Mouse (Mus musculus) heart, adult 2 months (tissue): ENCODE data around the gene Ndufa10. TPM values are rescaled to one million over a fixed set of nuclear protein-coding genes. Genes with fewer than 3 reads are reported as not detected.

Source experiments
- DNase-seq, 2 experiments: peaks; one replicate each; pipeline ENCODE4 v3.0.0; 2021
- H3K27ac ChIP-seq: fragments of 200-600 bp; 2 replicates; pipeline ENCODE4 v1.8.1; 2022
- H3K27me3 ChIP-seq: fragments of 200-500 bp; 2 replicates; pipeline ENCODE4 v1.6.1; 2012; ENCODE audit warnings: mild to moderate bottlenecking, low read length, inconsistent platforms, mixed read lengths; ENCODE audit not compliant: control insufficient read depth, insufficient read depth
- H3K36me3 ChIP-seq: fragments of 200-500 bp; 2 replicates; pipeline ENCODE4 v1.6.1; 2012; ENCODE audit warnings: low read length, inconsistent platforms; ENCODE audit not compliant: control insufficient read depth, insufficient read depth
- H3K4me1 ChIP-seq: fragments of 200-500 bp; 2 replicates; pipeline ENCODE4 v1.6.1; 2011; ENCODE audit warnings: low read length; ENCODE audit not compliant: control insufficient read depth, insufficient read depth
- H3K4me3 ChIP-seq: fragments of 200-600 bp; 2 replicates; pipeline ENCODE4 v1.8.1; 2022
- H3K79me2 ChIP-seq: fragments of 200-500 bp; replicated peaks from 2 replicates; pipeline ENCODE4 v1.6.1; 2012; ENCODE audit warnings: mild to moderate bottlenecking, inconsistent platforms, low read length, moderate library complexity, mixed read lengths; ENCODE audit not compliant: control insufficient read depth, insufficient read depth
- H3K9ac ChIP-seq: fragments of 200-500 bp; 2 replicates; pipeline ENCODE4 v1.6.1; 2012; ENCODE audit warnings: low read depth, mild to moderate bottlenecking, control low read depth, inconsistent platforms, low read length, mixed read lengths
- CTCF ChIP-seq: fragments of 200-600 bp; IDR thresholded peaks from 2 replicates; pipeline ENCODE4 v1.8.1; 2022; ENCODE audit warnings: antibody characterized with exemption, mild to moderate bottlenecking, moderate library complexity
- EP300 ChIP-seq: fragments of 200-500 bp; IDR thresholded peaks from 2 replicates; pipeline ENCODE4 v1.6.1; 2011; ENCODE audit warnings: low read depth, low read length, control low read depth; ENCODE audit not compliant: insufficient read depth
- POLR2A ChIP-seq: fragments of 200-500 bp; IDR thresholded peaks from 2 replicates; pipeline ENCODE4 v1.6.1; 2011; ENCODE audit warnings: mild to moderate bottlenecking, low read depth, low read length, control low read depth; ENCODE audit not compliant: insufficient read depth
- WGBS: fragments of 180-500 bp; shearing (Covaris S2); methylation state at CpG from one replicate; pipeline ENCODE4 v1.1.7; 2018; 5-methylcytosine and 5-hydroxymethylcytosine counted together
- intact Hi-C: fragments of 180-260 bp; cut with DNase I; formaldehyde crosslinking; loops from one replicate; pipeline ENCODE4 v1.15.1; 2025
- polyA plus RNA-seq: library from polyadenylated mRNA; depleted of rRNA; stranded (reverse); fragments of >200 nt; gene quantifications from 2 replicates; pipeline ENCODE4 v1.2.3, GENCODE M21; 2012
- total RNA-seq, 2 experiments: library from RNA; stranded (reverse); gene quantifications; 2 replicates each; pipeline ENCODE4 v1.2.3; 2021

Ndufa10 gene
- total and polyA plus RNA-seq, 3 experiments = 558 to 1,030 (median 856) TPM

- intact Hi-C loops = no loop called here
- 55% methylated on average over 7 of the region's 7 CpGs for WGBS
These were observed 48.9 kb downstream of the Ndufa10 start for GRCm38 (mm10) chr1:92424714-92425113.

GRCm38 (mm10) chr1:92405131-92405530 lies 68.5 kb downstream of the Ndufa10 start:
- no peak overlapping the region for H3K27ac ChIP-seq
- intact Hi-C loops = no loop called here
- 67% methylated on average over 5 of the region's 5 CpGs for whole genome bisulfite sequencing
- no peaks in the 10 kb centered on the region for H3K4me1 ChIP-seq
- H3K79me2 ChIP-seq = no peaks in the 10 kb centered on the region
- no peak for DNase-seq
- no peak overlapping the region for H3K4me3 ChIP-seq
- no peaks in the 10 kb centered on the region for H3K27me3 ChIP-seq
- no peaks in the 10 kb centered on the region for H3K36me3 ChIP-seq
- peak; percentile 25 for TF ChIP-seq CTCF
- TF ChIP-seq POLR2A = no peak
- H3K9ac ChIP-seq = no peak overlapping the region

More at GRCm38 (mm10) chr1:92424714-92425113, 48.9 kb downstream of the Ndufa10 start:
- H3K4me1 ChIP-seq = no peaks in the 10 kb centered on the region
- H3K27ac ChIP-seq = no peak overlapping the region
- H3K4me3 ChIP-seq = no peak overlapping the region
- no peak for TF ChIP-seq EP300
- TF ChIP-seq CTCF = no peak
- TF ChIP-seq POLR2A = no peak
- H3K27me3 ChIP-seq = no peaks in the 10 kb centered on the region
- H3K36me3 ChIP-seq = no peaks in the 10 kb centered on the region
- no peak for DNase-seq
- H3K79me2 ChIP-seq = no peaks in the 10 kb centered on the region
- no peak overlapping the region for H3K9ac ChIP-seq

- no peaks in the 10 kb centered on the region for H3K4me1 ChIP-seq
- H3K4me3 ChIP-seq = no peak overlapping the region
- no peaks in the 10 kb centered on the region for H3K27me3 ChIP-seq
- intact Hi-C loops = no loop called here
- no peak for DNase-seq
- 80% methylated on average over 2 of the region's 2 CpGs for WGBS
- no peaks in the 10 kb centered on the region for H3K36me3 ChIP-seq
- H3K79me2 ChIP-seq = no peaks in the 10 kb centered on the region
- H3K9ac ChIP-seq = no peak overlapping the region
- no peak for TF ChIP-seq EP300
- TF ChIP-seq POLR2A = no peak
- TF ChIP-seq CTCF = no peak
- no peak overlapping the region for H3K27ac ChIP-seq
These were observed 73.1 kb downstream of the Ndufa10 start for GRCm38 (mm10) chr1:92400556-92400955.

GRCm38 (mm10) chr1:92398601-92399000 lies 75.1 kb downstream of the Ndufa10 start:
- Histone ChIP-seq H3K27ac (no peak overlapping the region), H3K36me3 (no peaks in the 10 kb centered on the region), H3K4me1 (no peaks in the 10 kb centered on the region), H3K4me3 (no peak overlapping the region), H3K9ac (no peak overlapping the region), H3K79me2 (no peaks in the 10 kb centered on the region), H3K27me3 (no peaks in the 10 kb centered on the region)
- 39% methylated on average over 7 of the region's 7 CpGs for whole genome bisulfite sequencing
- intact Hi-C loops = no loop called here
- DNase-seq = no peak
- TF ChIP-seq POLR2A (no peak), CTCF (no peak), EP300 (no peak)

GRCm38 (mm10) chr1:92397511-92398051 lies 76.1 kb downstream of the Ndufa10 start:
- Histone ChIP-seq H3K27ac (no peak overlapping the region), H3K4me1 (peaks cover 1% of the 10 kb centered on the region; the same call in 1 of the 2 replicates), H3K27me3 (no peaks in the 10 kb centered on the region), H3K36me3 (no peaks in the 10 kb centered on the region; the same call in 1 of the 2 replicates), H3K9ac (no peak overlapping the region), H3K79me2 (no peaks in the 10 kb centered on the region), H3K4me3 (no peak overlapping the region)
- no peak for DNase-seq
- TF ChIP-seq EP300 (no peak), POLR2A (no peak), CTCF (no peak)
- 62% methylated on average over 12 of the region's 12 CpGs for WGBS
- intact Hi-C loops = no loop called here

GRCm38 (mm10) chr1:92394279-92394678 lies 79.4 kb downstream of the Ndufa10 start:
- WGBS = 35% methylated on average over 3 of the region's 3 CpGs
- Histone ChIP-seq H3K79me2 (no peaks in the 10 kb centered on the region), H3K9ac (no peak overlapping the region), H3K4me3 (no peak overlapping the region), H3K36me3 (no peaks in the 10 kb centered on the region; the same call in 1 of the 2 replicates), H3K27me3 (no peaks in the 10 kb centered on the region), H3K27ac (no peak overlapping the region), H3K4me1 (peaks cover 1% of the 10 kb centered on the region; the same call in 1 of the 2 replicates)
- intact Hi-C loops = loop anchor here (5.0 kb wide), 1 partner anchor 38 kb away; no protein-coding TSS in a partner anchor
- no peak for DNase-seq
- TF ChIP-seq EP300 = no peak
- TF ChIP-seq POLR2A = no peak
- TF ChIP-seq CTCF = no peak
